Mouse (Mus musculus): Measurements from ENCODE around the gene Diras2. TPM values are rescaled to one million over a fixed set of nuclear protein-coding genes. Genes with fewer than 3 reads are reported as not detected.

Diras2 gene
- polyA plus RNA-seq, 1 experiment from 2014 or later, result 1.5 TPM

DNA sequence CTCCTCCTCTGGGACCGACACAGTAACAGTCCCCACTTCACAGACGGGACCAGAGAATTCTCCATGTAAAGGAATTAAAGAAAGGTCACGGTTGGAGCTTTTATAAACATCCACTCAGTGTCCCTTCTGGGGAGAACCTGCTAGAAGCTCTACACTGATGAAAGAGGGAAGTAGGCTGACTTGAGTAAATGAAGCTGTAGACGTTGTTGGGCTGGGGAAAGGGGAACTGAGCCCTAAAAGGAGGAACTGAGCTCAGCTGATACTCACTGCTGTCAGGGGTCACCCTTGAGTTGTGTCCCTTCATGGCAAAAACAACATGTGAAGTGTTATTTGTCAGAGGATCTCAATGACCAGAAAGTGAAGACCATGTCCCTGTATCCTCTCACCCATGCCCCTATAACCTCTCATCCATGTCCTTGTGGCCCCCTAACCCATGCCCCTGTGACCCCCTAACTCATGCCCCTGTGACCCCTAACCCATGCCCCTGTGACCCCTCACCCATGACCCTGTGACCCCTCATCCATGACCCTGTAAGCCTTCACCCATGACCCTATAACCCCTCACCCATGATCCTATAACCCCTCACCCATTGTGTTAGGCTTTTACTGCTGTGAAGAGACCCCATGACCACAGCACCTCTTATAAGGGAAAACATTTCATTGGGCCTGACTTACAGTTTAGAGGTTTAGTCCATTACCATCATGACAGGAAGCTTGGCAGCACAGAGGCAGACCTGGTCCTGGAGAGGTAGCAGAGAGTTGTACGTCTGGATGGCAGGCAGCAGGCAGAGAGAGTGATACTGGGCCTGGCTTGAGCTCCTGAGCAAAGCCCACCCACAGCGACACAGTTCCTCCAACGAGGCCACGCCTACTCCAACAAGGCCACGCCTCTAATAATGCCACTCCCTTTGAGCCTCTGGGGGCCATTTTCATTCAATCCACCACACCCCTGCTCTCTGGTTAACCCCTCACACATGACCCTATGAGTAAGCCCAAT, 41.7 kb upstream of the Diras2 start:
- H3K9ac ChIP-seq (ENCODE audit: low read length), result no peak overlapping the region
- peaks cover 7% of the 10 kb centered on the region for H3K4me1 ChIP-seq (ENCODE audit: control insufficient read depth, insufficient read depth, low read length)
- no peak overlapping the region for H3K4me3 ChIP-seq (ENCODE audit: low read depth, low read length)
- H3K27ac ChIP-seq (ENCODE audit: low read depth, low read length), result no peak overlapping the region
- ATAC-seq, result no peak
- 80% methylated on average over 9 of the region's 9 CpGs for WGBS
- H3K9me3 ChIP-seq (replicated peaks; ENCODE audit: control insufficient read depth, low read length), result no peaks in the 10 kb centered on the region
- DNase-seq (ENCODE audit: low spot score), result no peak
- H3K4me2 ChIP-seq (ENCODE audit: low read length), result no peak overlapping the region
- H3K27me3 ChIP-seq (replicated peaks; ENCODE audit: control insufficient read depth, insufficient read depth, low read length), result no peaks in the 10 kb centered on the region
- H3K36me3 ChIP-seq (ENCODE audit: control insufficient read depth, insufficient read depth, low read length), result no peaks in the 10 kb centered on the region

DNA sequence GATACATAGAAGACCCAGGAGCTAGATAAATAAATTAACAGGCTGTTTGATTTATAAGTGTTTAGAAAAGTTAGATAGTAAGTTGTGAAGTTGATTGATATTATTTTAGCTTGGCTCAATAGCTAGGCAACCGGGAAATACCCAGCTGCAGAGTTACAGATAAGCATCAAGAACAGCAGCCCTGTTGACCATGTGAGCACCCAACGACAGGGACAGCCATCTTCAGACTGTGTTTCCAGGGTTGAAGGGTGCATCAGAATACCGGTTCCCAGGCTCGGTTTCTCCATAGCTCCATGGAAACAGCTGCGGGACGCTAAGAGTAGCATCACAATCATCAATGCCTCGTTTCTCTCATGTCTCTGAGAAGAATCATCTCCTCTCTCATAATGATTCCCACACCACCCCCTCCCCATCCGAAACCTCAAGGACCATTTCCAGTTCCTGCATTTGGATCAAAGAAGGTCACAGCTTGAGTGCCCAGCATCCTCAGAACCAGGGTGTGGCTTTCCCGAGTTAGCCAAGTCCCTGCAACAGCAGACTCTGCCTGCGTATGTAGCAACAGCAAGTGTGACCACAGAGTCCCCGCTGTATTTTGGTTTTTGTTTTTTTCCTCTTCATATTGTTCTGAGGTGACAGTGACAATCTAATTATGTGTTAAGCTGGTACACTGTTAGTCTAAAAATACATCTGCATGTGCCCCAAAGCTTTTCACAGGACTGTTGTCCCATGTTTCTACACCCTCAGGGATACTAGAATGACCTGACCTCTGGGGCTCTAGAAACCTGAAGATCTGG, 40.7 kb upstream of the Diras2 start:
- Histone ChIP-seq H3K27me3 (replicated peaks; ENCODE audit: control insufficient read depth, insufficient read depth, low read length) (no peaks in the 10 kb centered on the region), H3K27ac (ENCODE audit: low read depth, low read length) (no peak overlapping the region), H3K4me2 (ENCODE audit: low read length) (no peak overlapping the region), H3K9ac (ENCODE audit: low read length) (no peak overlapping the region), H3K4me3 (ENCODE audit: low read depth, low read length) (no peak overlapping the region), H3K9me3 (replicated peaks; ENCODE audit: control insufficient read depth, low read length) (no peaks in the 10 kb centered on the region), H3K4me1 (ENCODE audit: control insufficient read depth, insufficient read depth, low read length) (peaks cover 7% of the 10 kb centered on the region), H3K36me3 (ENCODE audit: control insufficient read depth, insufficient read depth, low read length) (no peaks in the 10 kb centered on the region)
- no peak for DNase-seq (ENCODE audit: low spot score)
- 88% methylated on average over 11 of the region's 11 CpGs for WGBS
- no peak for ATAC-seq

DNA sequence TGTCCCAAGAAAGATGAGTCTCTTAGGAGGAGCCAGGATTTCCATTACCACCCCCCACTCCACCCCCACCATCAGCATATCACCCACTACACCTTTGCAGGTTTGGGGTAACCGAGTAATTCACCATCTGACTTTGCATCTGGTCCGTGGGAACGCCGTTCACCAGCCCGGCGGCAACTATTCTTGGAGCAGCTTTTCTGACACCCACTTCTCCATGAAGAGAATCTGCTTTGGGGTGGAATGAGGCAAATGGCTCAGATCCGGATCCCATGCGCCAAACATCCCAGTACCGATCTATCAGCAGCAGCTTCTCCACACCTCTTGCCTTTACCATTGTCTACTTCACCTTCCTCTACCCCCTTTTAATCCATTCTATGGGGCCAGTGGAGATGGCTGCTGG, 39.2 kb upstream of the Diras2 start:
- H3K27ac ChIP-seq (ENCODE audit: low read depth, low read length), result no peak overlapping the region
- no peak overlapping the region for H3K4me3 ChIP-seq (ENCODE audit: low read depth, low read length)
- H3K27me3 ChIP-seq (replicated peaks; ENCODE audit: control insufficient read depth, insufficient read depth, low read length), result no peaks in the 10 kb centered on the region
- WGBS, result 89% methylated on average over 9 of the region's 9 CpGs
- ATAC-seq (no peak), DNase-seq (ENCODE audit: low spot score) (no peak)
- no peak overlapping the region for H3K9ac ChIP-seq (ENCODE audit: low read length)
- H3K36me3 ChIP-seq (ENCODE audit: control insufficient read depth, insufficient read depth, low read length), result no peaks in the 10 kb centered on the region
- H3K4me1 ChIP-seq (ENCODE audit: control insufficient read depth, insufficient read depth, low read length), result peaks cover 10% of the 10 kb centered on the region
- H3K9me3 ChIP-seq (replicated peaks; ENCODE audit: control insufficient read depth, low read length), result no peaks in the 10 kb centered on the region
- H3K4me2 ChIP-seq (ENCODE audit: low read length), result no peak overlapping the region

DNA sequence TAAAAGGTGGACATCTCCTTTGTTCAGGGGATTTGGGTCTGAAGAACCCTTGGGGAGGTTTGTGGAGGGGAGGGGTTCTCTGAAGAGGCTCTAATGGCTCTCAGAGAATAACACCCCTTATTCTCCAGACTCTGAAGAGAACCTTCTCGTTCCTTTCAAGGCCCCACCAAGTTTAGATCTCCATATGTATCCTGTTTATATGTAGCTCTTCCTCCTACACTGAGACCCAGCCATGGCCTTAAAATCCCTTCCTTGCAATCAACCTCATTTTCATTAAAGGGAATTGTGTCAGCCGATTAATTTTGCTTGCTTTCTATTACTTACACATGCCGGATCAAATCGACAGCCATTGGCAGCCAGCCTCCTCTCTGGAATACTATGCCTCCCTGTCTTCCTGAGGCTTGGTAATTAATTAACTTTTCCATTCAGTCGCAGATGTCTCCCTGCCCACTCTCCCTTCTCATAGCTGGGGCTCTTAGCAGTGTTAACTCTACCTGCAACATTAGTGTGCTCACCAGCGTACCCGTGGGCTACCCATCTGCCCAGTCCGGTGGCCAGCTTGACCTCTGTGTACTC, 38.2 kb upstream of the Diras2 start:
- peaks cover 15% of the 10 kb centered on the region for H3K4me1 ChIP-seq (ENCODE audit: control insufficient read depth, insufficient read depth, low read length)
- DNase-seq (ENCODE audit: low spot score) (peak; percentile 69), ATAC-seq (0 out of 2 replicates have a peak, but pooled peaks have one; percentile 40)
- H3K4me2 ChIP-seq (ENCODE audit: low read length), result no peak overlapping the region
- WGBS, result 38% methylated on average over 8 of the region's 8 CpGs
- H3K27ac ChIP-seq (ENCODE audit: low read depth, low read length), result no peak overlapping the region
- H3K36me3 ChIP-seq (ENCODE audit: control insufficient read depth, insufficient read depth, low read length), result no peaks in the 10 kb centered on the region
- no peak overlapping the region for H3K9ac ChIP-seq (ENCODE audit: low read length)
- no peaks in the 10 kb centered on the region for H3K27me3 ChIP-seq (replicated peaks; ENCODE audit: control insufficient read depth, insufficient read depth, low read length)
- no peaks in the 10 kb centered on the region for H3K9me3 ChIP-seq (replicated peaks; ENCODE audit: control insufficient read depth, low read length)
- H3K4me3 ChIP-seq (ENCODE audit: low read depth, low read length), result no peak overlapping the region

DNA sequence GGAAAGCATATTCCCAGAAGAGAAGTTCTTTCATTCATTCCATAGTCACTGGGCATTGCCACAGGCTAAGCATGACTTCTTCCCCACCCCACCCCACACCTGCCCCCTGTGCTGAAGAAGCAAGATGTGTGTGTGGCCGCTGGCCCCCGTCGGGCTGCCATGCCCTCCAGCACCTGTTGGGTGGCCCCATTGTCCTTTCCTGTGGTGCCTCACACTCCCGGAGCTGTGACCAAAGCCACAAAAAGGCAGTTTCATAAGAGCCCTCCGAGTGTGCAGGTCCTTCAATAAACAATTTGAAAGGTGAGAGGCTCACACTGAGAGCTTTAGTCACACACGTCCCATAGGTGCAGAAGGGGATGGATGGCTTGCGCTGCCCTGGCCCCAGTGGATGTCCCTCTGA, 35.7 kb upstream of the Diras2 start:
- no peaks in the 10 kb centered on the region for H3K36me3 ChIP-seq (ENCODE audit: control insufficient read depth, insufficient read depth, low read length)
- WGBS, result 87% methylated on average over 7 of the region's 7 CpGs
- H3K27me3 ChIP-seq (replicated peaks; ENCODE audit: control insufficient read depth, insufficient read depth, low read length), result no peaks in the 10 kb centered on the region

DNA sequence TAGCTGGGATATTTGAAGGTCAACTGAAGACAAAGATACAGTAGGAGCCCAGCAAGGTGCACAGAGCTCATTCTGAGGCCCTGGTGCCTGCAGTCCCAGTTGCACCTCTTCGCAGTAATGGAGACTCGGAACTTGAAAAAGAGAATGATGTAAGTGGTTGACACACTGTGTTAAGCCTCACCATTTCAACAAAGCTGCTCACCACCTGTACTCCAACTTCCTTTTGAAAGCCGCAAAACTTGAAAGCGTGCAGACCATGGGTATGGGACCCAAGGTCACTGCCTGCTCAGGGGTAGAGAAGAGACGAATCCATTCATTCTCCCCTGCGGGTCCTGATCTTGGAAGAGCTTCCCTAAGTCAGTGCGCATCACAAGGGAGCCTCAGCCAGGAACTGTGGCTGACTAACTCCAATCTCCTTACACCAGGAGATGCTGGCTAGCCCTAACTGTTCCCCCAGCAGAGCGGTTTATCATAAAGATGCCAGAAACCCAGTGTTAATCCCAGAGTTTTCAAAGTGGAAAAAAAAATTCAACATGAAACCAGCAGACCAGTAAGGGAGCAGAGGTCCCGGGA, 35.2 kb upstream of the Diras2 start:
- DNase-seq (ENCODE audit: low spot score) (no peak), ATAC-seq (no peak)
- peaks cover 23% of the 10 kb centered on the region for H3K4me1 ChIP-seq (ENCODE audit: control insufficient read depth, insufficient read depth, low read length)
- WGBS, result 92% methylated on average over 9 of the region's 9 CpGs
- no peak overlapping the region for H3K9ac ChIP-seq (ENCODE audit: low read length)
- H3K36me3 ChIP-seq (ENCODE audit: control insufficient read depth, insufficient read depth, low read length), result no peaks in the 10 kb centered on the region
- H3K27me3 ChIP-seq (replicated peaks; ENCODE audit: control insufficient read depth, insufficient read depth, low read length), result no peaks in the 10 kb centered on the region
- H3K4me2 ChIP-seq (ENCODE audit: low read length), result no peak overlapping the region
- no peaks in the 10 kb centered on the region for H3K9me3 ChIP-seq (replicated peaks; ENCODE audit: control insufficient read depth, low read length)
- no peak overlapping the region for H3K27ac ChIP-seq (ENCODE audit: low read depth, low read length)
- no peak overlapping the region for H3K4me3 ChIP-seq (ENCODE audit: low read depth, low read length)

More for the DNA sequence above, 35.7 kb upstream of the Diras2 start:
- DNase-seq (ENCODE audit: low spot score) (no peak), ATAC-seq (no peak)
- H3K9ac ChIP-seq (ENCODE audit: low read length), result no peak overlapping the region
- H3K4me3 ChIP-seq (ENCODE audit: low read depth, low read length), result no peak overlapping the region
- H3K4me1 ChIP-seq (ENCODE audit: control insufficient read depth, insufficient read depth, low read length), result peaks cover 18% of the 10 kb centered on the region
- H3K9me3 ChIP-seq (replicated peaks; ENCODE audit: control insufficient read depth, low read length), result no peaks in the 10 kb centered on the region
- H3K27ac ChIP-seq (ENCODE audit: low read depth, low read length), result no peak overlapping the region
- no peak overlapping the region for H3K4me2 ChIP-seq (ENCODE audit: low read length)

DNA sequence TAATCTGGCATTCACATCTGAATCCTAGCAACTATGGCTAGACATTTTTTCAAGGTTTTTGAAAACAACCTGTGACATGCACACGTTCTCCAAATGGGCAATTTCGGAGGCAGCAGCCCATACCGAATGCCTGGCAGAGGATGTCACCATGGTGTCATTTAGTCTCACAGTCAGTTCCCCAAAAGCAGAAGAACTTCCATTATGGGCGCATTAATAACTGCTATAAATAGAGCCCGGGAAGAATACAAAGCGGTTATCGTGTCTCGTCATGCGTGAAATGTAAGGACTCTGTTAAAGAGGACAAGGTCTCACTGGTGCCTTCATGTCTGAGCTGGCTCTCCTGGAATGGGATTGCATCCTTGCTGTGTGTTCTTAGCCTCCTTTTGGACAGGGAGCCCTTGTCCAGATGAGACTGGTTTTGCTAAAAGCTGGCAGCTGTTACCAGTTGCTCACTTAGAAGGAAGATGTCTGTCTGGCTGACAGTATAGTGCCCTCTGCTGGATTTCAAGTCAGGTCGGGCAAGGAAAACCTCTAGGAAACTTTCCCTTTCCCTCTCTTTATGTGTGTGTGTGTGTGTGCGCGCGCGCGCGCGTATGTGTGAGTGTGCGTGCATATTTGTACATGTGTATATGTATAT, 34.1 kb upstream of the Diras2 start:
- Histone ChIP-seq H3K36me3 (ENCODE audit: control insufficient read depth, insufficient read depth, low read length) (no peaks in the 10 kb centered on the region), H3K4me2 (ENCODE audit: low read length) (no peak overlapping the region), H3K9ac (ENCODE audit: low read length) (no peak overlapping the region), H3K4me1 (ENCODE audit: control insufficient read depth, insufficient read depth, low read length) (peaks cover 29% of the 10 kb centered on the region), H3K27me3 (replicated peaks; ENCODE audit: control insufficient read depth, insufficient read depth, low read length) (no peaks in the 10 kb centered on the region), H3K27ac (ENCODE audit: low read depth, low read length) (no peak overlapping the region), H3K9me3 (replicated peaks; ENCODE audit: control insufficient read depth, low read length) (no peaks in the 10 kb centered on the region), H3K4me3 (ENCODE audit: low read depth, low read length) (no peak overlapping the region)
- WGBS, result 67% methylated on average over 18 of the region's 18 CpGs
- DNase-seq (ENCODE audit: low spot score) (peak; percentile 71), ATAC-seq (no peak)

DNA sequence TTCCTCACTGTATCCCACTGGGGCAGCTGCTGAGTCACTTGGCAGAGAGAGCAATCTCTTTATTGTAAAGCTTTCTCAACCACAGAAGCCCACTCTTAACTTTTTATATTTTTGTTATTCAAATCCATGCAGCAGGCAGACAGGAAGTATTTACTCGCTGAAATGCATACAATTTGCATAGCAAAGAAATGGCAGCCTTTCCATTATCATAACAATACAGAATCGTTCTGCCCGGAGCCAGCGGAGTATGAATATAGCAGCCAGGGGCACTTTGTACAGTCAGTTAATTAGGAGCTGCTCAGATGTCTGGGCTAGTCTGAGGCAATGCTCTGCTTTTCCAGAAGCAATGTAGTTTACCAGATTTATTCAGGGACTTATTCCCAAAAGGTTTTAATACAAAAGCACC, 31.1 kb upstream of the Diras2 start:
- no peaks in the 10 kb centered on the region for H3K36me3 ChIP-seq (ENCODE audit: control insufficient read depth, insufficient read depth, low read length)
- H3K4me1 ChIP-seq (ENCODE audit: control insufficient read depth, insufficient read depth, low read length), result peaks cover 22% of the 10 kb centered on the region
- no peaks in the 10 kb centered on the region for H3K27me3 ChIP-seq (replicated peaks; ENCODE audit: control insufficient read depth, insufficient read depth, low read length)
- peak; percentile 95 for DNase-seq (ENCODE audit: low spot score)
- H3K9me3 ChIP-seq (replicated peaks; ENCODE audit: control insufficient read depth, low read length), result no peaks in the 10 kb centered on the region
- 2% methylated on average over 4 of the region's 4 CpGs for WGBS
- H3K27ac ChIP-seq (ENCODE audit: low read depth, low read length), result peak overlapping the region; percentile 40; the same call in 1 of the 2 replicates
- H3K4me3 ChIP-seq (ENCODE audit: low read depth, low read length), result no peak overlapping the region
- no peak overlapping the region for H3K9ac ChIP-seq (ENCODE audit: low read length)
- peak; percentile 94 for ATAC-seq
- no peak overlapping the region for H3K4me2 ChIP-seq (ENCODE audit: low read length)
